ENCODE assay signal across 50 mouse cellular contexts in the genomic region with DNA sequence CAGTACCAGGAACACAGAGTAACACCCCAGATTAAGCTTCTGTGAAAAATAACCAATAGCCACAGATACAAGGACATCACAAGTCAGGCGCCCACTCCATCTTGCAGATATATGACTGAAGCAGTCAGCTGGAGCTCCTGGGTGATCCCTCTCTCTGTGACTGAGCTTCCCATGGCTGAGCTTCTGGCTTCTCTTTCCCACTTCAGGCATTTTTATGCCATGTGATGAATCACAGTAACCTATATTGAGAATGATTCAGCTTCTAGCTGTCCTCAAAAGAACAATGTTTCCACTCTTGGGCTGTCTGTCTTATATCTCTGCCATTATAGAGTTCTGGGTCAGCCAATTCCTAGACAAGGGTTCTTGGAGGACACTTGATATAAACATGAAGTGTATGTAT. TPM values are rescaled to one million over a fixed set of nuclear protein-coding genes. Genes with fewer than 3 reads are reported as not detected.
"Had no signal": no experiment of that assay in that cellular context is flagged by ENCODE, and none has a peak within 500 bp of the region (broad histone marks: within the 10 kb centered on the region; RNA-seq: fewer than 3 reads in every experiment).

No protein-coding gene starts in this region.

- DNase-seq: heart, postnatal 10 days; heart, postnatal 36 days; heart, postnatal 4 days; kidney, adult 11 months; kidney, adult 18-20 months; kidney, adult 2 months; kidney, adult 8-10 months; kidney, adult 9 months; kidney, postnatal 10 days; kidney, postnatal 14 days; kidney, postnatal 25 days; kidney, postnatal 36 days; kidney, postnatal 4 days; layer of hippocampus, adult 9-11 months; layer of hippocampus, postnatal 36 days had no signal

- ATAC-seq: hindbrain, embryonic 16.5 days; hindbrain, postnatal 0 days; inflammation-experienced regulatory T-cells, adult 6 months; intestine, embryonic 15.5 days; intestine, embryonic 16.5 days; intestine, postnatal 0 days had no signal

RNA-seq across cellular contexts. Expression of a gene that starts 29.4 kb away (rescaled TPM):
- total RNA-seq: heart, postnatal 10 days; heart, postnatal 25 days; heart, postnatal 36 days; heart, postnatal 4 days; hematopoietic stem cell, adult 5-6 weeks; hindbrain, postnatal 0 days; layer of hippocampus, adult 2 months; layer of hippocampus, adult 8-10 months; layer of hippocampus, postnatal 10 days; layer of hippocampus, postnatal 25 days; layer of hippocampus, postnatal 36 days; left cerebral cortex, adult 18-20 months; left cerebral cortex, adult 2 months had no signal
- polyA plus RNA-seq: heart, embryonic 11.5 days; heart, embryonic 12.5 days; heart, embryonic 13.5 days; heart, embryonic 14.5 days; heart, embryonic 15.5 days; heart, embryonic 16.5 days; heart, postnatal 0 days; hindbrain, embryonic 10.5 days; hindbrain, embryonic 11.5 days; hindbrain, embryonic 12.5 days; hindbrain, embryonic 13.5 days; hindbrain, embryonic 14.5 days; hindbrain, embryonic 15.5 days; hindbrain, embryonic 16.5 days; hindbrain, postnatal 0 days; intestine, embryonic 14.5 days; intestine, embryonic 15.5 days; intestine, embryonic 16.5 days; intestine, postnatal 0 days; kidney, adult 2 months; kidney, embryonic 14.5 days; kidney, embryonic 15.5 days; kidney, embryonic 16.5 days; kidney, postnatal 0 days; large intestine, adult 2 months had no signal

RNA-seq across cellular contexts. Expression of a gene that starts 57.7 kb away (rescaled TPM):
- total RNA-seq: heart, postnatal 10 days; heart, postnatal 25 days; heart, postnatal 36 days; heart, postnatal 4 days; hematopoietic stem cell, adult 5-6 weeks; hindbrain, postnatal 0 days; layer of hippocampus, adult 18-20 months; layer of hippocampus, adult 2 months; layer of hippocampus, adult 8-10 months; layer of hippocampus, postnatal 10 days; layer of hippocampus, postnatal 14 days; layer of hippocampus, postnatal 25 days; layer of hippocampus, postnatal 36 days; left cerebral cortex, adult 18-20 months; left cerebral cortex, adult 2 months had no signal
- polyA plus RNA-seq: heart, embryonic 11.5 days; heart, embryonic 12.5 days; heart, embryonic 13.5 days; heart, embryonic 14.5 days; heart, embryonic 15.5 days; heart, embryonic 16.5 days; heart, postnatal 0 days; hindbrain, embryonic 10.5 days; hindbrain, embryonic 11.5 days; hindbrain, embryonic 12.5 days; hindbrain, embryonic 13.5 days; hindbrain, embryonic 14.5 days; hindbrain, embryonic 15.5 days; hindbrain, embryonic 16.5 days; hindbrain, postnatal 0 days; inflammation-experienced regulatory T-cells, adult 6 months; intestine, embryonic 14.5 days; intestine, embryonic 15.5 days; intestine, embryonic 16.5 days; intestine, postnatal 0 days; kidney, adult 2 months; kidney, embryonic 14.5 days; kidney, embryonic 15.5 days; kidney, embryonic 16.5 days; kidney, postnatal 0 days; large intestine, adult 2 months had no signal
